Mouse (Mus musculus) right cerebral cortex, postnatal 10 days (tissue): Measurements from ENCODE around the gene Zfyve27.

Source experiments
- DNase-seq, 2 experiments: peaks; one replicate each; pipeline ENCODE4 v3.0.0; 2021; ENCODE audit warnings: low spot score in 2 of 2

The Zfyve27 gene

DNA sequence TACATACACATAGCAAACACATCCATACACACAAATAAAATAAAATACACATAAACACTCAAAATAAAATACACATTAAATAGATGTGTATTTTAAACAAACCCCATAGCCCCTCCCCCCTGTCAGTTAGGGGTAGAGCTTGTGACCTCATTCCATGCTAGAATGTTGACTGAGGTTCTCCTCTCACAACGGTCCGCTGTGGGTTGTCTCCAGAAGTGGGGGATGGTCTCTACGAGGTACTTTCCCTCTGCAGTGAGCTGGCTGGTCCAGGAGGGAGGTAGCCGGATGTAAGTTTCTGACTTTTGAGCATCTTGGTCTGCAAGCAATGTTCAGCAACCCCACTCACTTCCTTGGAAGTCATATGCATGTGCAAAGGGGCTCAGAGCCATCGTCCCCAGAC lies at the start of gene Zfyve27:
Gene Zfyve27, plus strand, starts transcription at position 188 of the 400 bp plus-strand sequence.
- DNase-seq = no peak

DNA sequence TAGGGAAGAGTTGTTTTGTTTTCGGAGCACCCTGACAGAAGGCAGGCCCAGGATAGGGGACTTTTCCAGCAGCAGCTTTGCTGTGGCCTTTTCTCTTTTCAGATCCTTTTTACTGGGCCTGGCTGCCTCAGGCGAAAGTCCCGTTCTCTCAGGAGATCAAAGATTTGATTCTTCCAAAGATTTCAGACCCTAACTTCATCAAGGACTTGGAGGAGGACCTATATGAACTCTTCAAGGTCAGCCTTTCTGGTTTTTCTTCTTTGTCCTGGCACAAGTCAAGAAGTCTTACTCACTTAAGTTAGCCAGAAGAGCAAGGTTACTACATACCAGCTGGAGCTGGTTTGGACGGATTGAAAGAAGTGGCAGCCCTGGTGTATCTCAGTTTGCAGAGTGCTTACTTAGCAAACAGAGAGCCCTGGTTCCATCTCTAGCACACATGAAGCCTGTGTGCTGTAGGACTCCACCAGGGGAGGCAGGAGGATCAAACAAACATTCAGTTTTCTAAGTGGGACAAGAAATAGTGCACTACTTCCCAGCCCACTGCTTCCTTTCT lies 47.9 kb upstream of the Zfyve27 start:
- DNase-seq = no peak

- DNase-seq = no peak
Measured at GRCm38 (mm10) chr19:42118142-42118541, 45.6 kb upstream of the Zfyve27 start.

DNA sequence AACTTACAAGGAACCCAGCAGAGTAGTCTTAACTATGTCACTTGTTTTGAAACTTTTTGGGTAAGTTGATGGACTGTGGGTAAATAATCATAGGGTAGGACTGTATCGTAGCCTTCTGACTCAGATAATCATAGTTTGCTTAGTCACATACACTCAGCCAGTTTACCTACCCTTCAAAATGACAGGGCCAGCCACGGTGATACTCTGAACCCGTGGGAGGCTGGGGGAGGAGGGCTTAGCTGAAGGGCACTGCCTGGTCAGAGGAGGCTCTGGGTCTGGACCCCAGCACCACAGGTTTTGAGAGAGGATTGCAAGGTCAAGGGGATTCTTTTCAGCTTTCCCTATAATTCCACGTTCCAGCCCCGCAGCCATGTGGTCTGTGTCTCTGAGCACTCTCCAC lies 45.2 kb upstream of the Zfyve27 start:
- DNase-seq = no peak

DNA sequence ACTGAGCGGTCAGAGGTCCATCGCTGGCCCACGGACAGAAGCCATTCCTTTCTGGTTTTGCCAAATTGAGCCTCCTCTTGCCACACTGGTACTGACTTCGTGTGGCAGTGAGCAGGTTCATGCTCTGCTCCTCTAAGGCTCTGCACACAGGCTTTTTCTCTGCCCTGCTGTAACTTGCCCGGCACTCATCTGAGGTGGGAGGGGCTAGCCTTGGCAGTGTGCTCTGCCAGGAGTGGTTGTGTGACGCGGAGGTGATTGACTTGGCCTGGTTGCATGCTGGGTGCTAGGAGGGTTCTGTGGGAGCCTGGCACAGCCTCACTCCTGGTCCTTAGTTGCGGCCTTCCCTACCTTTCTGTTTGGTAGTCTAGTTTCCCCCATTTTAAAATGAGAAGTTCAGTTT lies 43.3 kb upstream of the Zfyve27 start:
- no peak for DNase-seq

DNA sequence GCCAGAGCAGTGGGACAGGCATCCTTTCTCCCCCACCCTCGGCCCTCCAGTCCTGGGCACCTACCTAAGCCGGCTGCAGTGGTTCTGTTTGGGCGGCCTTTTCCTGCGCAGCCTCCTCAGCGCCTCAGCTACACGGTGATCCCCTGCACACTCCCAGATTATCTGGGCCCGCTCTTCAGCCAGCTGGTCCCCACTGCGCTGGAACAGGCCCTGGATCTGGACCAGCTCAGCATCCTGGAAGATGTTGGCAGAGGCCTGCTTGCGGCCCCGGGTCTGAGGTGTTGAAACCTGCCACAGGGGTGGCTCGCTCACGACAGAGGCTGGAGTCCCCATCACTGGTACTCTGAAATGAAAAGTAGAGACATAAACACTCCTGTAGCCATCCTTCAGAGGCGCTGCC lies 39.1 kb upstream of the Zfyve27 start:
- DNase-seq = no peak

GRCm38 (mm10) chr19:42125501-42126218 lies 38.1 kb upstream of the Zfyve27 start:
- DNase-seq = no peak

- no peak for DNase-seq
Measured at GRCm38 (mm10) chr19:42126219-42126605, 37.5 kb upstream of the Zfyve27 start.

DNA sequence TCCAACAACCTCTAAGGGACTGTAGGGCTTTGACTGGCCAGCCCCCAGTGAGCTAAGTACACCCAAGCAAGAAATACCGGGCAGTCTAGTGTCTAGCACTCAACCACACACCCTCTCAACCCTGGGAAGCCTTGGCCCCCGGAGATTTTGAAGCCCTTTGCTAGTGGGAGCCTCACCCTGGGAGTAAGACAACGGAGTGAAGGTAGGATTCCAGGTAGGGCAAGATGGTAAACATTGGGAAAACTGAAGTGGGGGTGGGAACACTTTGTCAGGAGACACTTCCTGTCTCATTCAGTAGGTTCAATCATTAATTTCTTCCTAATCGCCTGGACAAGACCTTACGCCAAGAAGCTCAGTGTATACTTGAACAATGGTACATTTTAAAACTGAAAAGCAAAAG lies 36.7 kb upstream of the Zfyve27 start:
- DNase-seq = no peak

GRCm38 (mm10) chr19:42128052-42128740 lies 35.6 kb upstream of the Zfyve27 start:
- peak in 1 of 2 experiments; percentile 56 for DNase-seq

DNA sequence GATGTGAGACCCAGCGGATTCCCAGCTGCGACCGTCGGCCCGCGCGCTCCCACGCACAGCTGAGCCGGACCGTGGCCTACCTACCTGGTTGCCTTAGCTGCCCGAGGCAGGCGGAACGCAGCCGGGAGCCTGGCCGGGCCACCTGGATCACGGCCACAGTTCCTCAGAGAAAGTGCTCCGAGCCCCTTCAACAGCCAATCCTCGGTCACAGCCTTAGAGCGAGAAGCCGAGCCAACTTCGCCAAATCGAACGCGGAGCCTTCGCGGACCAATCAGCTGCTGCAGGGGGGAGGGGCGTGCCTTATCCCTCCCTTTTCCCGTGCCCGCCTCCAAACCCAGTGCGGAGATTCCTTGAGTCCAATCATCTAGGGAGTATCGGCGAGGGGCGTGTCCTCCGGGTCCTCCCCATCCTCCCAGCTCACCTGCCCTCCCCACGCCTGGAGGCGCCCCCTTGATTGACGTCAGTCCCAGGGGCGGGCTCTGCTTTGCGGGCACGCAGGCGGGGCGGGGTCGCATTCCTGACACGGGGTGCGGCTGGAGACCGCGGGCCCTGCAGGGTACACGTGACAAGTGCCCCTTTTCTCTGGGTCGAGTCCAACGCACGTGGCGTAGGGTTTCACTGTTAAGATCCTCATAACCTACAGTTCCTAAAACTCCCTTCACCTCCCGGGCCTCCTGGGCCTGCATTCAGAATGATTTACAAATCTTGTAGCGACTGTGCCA lies 34.8 kb upstream of the Zfyve27 start, which contains the start of gene Avpi1:
Gene Avpi1, minus strand, starts transcription at position 273 of the 722 bp plus-strand sequence.
- peak; percentile 99 for DNase-seq

DNA sequence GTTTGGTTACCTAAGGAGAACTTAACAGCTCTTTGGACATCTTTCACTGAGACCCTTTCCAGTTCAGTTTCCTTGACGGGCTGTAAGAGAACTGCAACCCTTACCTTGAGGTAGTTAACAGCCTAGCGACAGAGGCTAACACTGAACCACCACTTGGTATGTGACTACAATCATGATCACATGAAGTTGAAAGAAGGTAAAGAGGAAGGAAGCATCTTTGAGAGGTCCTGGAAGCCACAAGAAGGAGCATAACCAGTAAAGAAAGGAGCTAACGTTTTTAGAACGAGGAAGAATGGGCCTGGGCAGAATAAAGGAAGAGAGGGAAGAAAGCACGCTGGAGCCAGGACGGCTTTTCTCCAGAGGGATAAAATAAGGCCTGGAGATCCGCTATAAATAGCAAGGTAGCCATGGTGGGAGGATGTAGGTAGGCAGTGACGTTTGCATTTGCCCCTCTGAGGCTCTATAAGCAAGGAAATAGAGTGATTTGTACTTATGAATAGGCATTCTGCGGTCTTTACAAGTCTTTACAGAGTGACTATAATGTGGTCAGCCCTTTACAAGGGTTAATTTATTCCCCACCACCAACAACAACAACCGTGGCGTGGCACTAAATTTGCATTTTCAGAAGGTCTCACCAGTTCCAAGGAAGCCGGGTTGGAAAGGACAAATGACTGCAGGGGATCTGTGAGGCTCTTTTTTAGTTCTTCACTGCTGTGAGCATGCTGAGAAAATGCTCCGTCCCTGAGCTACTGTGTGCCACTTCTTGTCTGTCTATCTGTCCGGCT lies 34.0 kb upstream of the Zfyve27 start:
- DNase-seq = no peak

DNA sequence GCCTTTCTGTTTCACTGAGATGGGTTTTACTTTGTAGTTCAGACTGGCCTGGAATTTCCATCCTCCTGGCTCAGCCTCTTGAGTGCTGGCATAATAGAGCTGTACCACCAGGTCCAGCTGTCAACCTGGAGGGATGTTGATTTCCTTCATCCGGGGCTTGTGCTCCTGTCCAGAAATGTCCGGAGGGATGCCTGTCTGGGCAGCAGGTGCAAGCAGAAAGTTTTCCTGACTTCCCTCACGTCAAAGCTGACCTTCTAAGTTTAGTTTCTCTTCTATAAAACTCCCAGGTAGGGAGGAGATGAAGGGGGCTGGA lies 33.5 kb upstream of the Zfyve27 start:
- DNase-seq = no peak

GRCm38 (mm10) chr19:42131101-42131500 lies 32.6 kb upstream of the Zfyve27 start:
- peak in 1 of 2 experiments; percentile 27 for DNase-seq

GRCm38 (mm10) chr19:42135070-42135469 lies 28.7 kb upstream of the Zfyve27 start:
- no peak for DNase-seq

- DNase-seq = no peak
Measured at GRCm38 (mm10) chr19:42136126-42136525, 27.6 kb upstream of the Zfyve27 start.

- no peak for DNase-seq
Measured at GRCm38 (mm10) chr19:42137167-42137672, 26.5 kb upstream of the Zfyve27 start.

DNA sequence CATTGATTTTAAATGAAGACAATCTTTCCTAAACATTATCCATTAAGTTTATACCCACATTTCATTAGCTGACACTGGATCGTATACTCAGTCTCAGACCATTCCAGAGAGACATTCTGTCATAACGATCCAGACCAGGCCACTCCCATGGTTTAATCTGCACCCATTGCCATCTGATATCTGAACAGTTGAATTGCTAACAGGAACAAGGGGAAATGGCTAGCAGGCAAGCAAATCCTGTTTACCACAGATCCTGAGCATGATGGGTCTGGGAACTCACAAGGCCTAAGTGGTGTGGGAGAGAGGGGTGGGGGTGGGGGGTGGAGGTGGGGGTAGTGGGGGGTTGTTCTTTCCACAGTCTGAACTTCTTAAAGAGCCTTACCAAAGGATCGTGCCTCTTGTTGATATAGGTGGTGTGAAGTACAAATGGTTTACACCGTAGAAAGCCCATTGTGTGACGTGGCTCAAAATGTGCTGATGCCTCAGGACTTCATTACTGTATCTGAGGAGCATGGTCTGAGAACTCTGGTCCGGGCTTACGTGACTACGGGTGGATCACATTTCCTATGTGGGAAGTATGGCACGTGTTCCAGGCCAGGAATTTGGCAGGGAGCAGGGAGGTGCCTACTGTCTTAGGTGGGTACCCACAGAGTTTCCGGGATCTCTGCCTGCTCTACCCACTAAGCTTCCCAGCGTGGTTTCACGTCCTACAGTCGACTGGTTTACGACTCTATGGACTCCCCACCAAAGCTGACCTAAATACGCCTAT lies 25.1 kb upstream of the Zfyve27 start:
- DNase-seq = no peak

- no peak for DNase-seq
Measured at GRCm38 (mm10) chr19:42139724-42140517, 23.8 kb upstream of the Zfyve27 start.

DNA sequence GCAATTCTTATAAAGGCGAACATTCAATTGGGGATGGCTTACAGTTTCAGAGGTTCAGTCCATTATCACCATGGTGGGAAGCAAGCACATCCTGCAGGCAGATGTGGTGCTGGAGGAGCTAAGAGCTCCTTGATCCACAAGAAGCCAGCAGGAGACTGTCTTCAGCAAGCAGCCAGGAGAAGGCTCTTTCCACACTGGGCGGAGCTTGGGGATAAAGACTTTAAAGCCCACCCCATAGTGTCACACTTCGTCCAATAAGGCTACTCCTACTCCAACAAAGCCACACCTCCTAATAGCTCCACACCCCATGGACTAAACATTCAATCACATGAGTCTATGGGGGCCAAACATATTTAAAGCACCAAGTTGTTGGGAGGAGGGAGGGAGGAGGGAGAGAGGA lies 21.8 kb upstream of the Zfyve27 start:
- DNase-seq = no peak
